Mouse (Mus musculus) G1E (cell line): ENCODE measurements around the gene Ripor2.

Experiments used
- CTCF ChIP-seq: IDR thresholded peaks from 2 replicates; pipeline ENCODE4 v1.5.1; 2012; ENCODE audit warnings: low read depth, low read length, inconsistent platforms, mixed read lengths
- GATA1 ChIP-seq: IDR thresholded peaks from 2 replicates; pipeline ENCODE4 v1.6.1; 2012; ENCODE audit warnings: borderline replicate concordance, low read length, inconsistent platforms, mixed read lengths
- TAL1 ChIP-seq: conservative IDR thresholded peaks from 2 replicates; pipeline ENCODE4 v1.6.1; 2012; ENCODE audit warnings: low read depth, low read length, inconsistent platforms, mixed read lengths

DNA sequence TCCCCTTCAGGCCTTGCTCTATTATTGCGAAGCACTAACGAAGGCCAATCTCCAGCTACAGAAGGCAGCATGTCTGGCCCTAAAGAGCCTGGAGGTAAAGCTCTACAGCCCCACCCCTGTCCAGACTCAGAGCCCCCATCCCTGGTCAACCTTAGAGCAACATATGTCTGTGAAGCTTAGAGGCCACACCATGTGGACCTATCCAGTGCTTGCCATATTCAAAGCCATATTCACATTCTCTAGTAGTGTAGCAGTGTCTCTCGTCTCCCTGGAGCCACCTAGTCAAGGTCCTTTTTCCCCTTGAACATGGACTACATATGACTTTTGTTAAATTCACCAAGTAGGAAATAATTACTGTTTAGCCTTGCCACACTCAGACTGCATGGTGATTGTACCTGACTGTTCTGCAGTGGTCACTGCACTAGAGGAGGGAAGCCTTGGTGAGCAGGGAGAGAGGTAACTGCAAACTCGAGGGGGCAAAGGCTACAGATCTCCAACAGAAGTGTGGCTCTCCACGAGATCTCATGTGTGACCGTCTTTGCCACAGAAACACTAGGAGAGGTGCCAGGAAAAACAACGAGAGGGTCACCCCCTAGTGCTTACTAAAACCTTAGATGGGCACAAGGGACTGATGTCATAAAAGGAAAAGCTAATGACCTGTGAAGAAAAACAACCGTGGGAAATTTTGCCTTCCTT lies 141.9 kb downstream of the Ripor2 start:
- no peak for TF ChIP-seq CTCF
- no peak for TF ChIP-seq GATA1
- TF ChIP-seq TAL1 = no peak
